Mouse (Mus musculus): ENCODE results near the gene Bdnf. TPM values are rescaled to one million over a fixed set of nuclear protein-coding genes. Genes with fewer than 3 reads are reported as not detected.

Bdnf gene
- polyA plus RNA-seq (2021; fragmentation: Nextera tagmentation) = 35.6 and 36.6 TPM in 2 replicates
- long read RNA-seq, experiment 1, full-length matches to known transcripts = 161 of 184 reads
- long read RNA-seq, experiment 1, partial matches to known transcripts = 14 of 184 reads
- long read RNA-seq, experiment 1, other reads (novel, unspliced or antisense) = 9 of 184 reads
- long read RNA-seq, experiment 2, full-length matches to known transcripts = 239 of 253 reads
- long read RNA-seq, experiment 2, partial matches to known transcripts = 0 of 253 reads
- long read RNA-seq, experiment 2, other reads (novel, unspliced or antisense) = 14 of 253 reads

DNA sequence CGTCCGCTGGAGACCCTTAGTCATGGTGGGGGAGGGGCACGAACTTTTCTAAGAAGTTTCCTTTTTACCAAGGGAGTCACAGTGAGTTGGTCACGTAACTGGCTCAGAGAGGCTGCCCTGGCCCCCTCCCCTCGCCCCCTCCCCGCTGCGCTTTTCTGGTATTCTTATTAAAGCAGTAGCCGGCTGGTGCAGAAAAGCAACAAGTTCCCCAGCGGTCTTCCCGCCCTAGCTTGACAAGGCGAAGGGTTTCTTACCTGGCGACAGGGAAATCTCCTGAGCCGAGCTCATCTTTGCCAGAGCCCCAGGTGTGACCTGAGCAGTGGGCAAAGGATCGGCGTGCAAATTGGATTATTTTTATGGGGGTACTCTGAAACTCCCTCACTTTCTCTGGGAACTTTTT is at the start of gene Bdnf:
Gene Bdnf (plus strand): TSS at position 169 of the 400 bp plus-strand sequence.

Other genes starting within 250 kb of the Bdnf start
- 26.0 and 42.8 TPM in 2 replicates for gene Lin7c, start 216.2 kb downstream of the Bdnf start, polyA plus RNA-seq (2021; fragmentation: Nextera tagmentation)
- gene Lgr4, start 242.9 kb downstream of the Bdnf start, polyA plus RNA-seq (2021; fragmentation: Nextera tagmentation) = 16.2 and 23.0 TPM in 2 replicates

Data from layer of hippocampus, adult 6 months (tissue).